Mouse (Mus musculus): ENCODE data around the gene Ptx4.
"Not testable (repeated sequence)": the region's sequence is repeated elsewhere in the genome, so short reads cannot be mapped to it uniquely, and the experiment has no call there.

The Ptx4 gene

GRCm38 (mm10) chr17:25115664-25116432 is 4.7 kb upstream of the Ptx4 start, which contains the start of gene Telo2:
Gene Telo2 (minus strand): TSS chr17:25115967.
- peak; percentile 90 for DNase-seq (ENCODE audit: low spot score)

- no peak for DNase-seq (ENCODE audit: low spot score)
Measured at GRCm38 (mm10) chr17:25117263-25117662, 3.3 kb upstream of the Ptx4 start.

- DNase-seq (ENCODE audit: low spot score) = no peak
Measured at GRCm38 (mm10) chr17:25123979-25124378, 3.4 kb downstream of the Ptx4 start.

GRCm38 (mm10) chr17:25125442-25126060 is 5.0 kb downstream of the Ptx4 start:
- not testable (repeated sequence) for DNase-seq (ENCODE audit: low spot score)

GRCm38 (mm10) chr17:25127079-25127478 is 6.5 kb downstream of the Ptx4 start:
- no peak for DNase-seq (ENCODE audit: low spot score)

- DNase-seq (ENCODE audit: low spot score) = no peak
Measured at GRCm38 (mm10) chr17:25127681-25128080, 7.1 kb downstream of the Ptx4 start.

GRCm38 (mm10) chr17:25130060-25130459 is 9.5 kb downstream of the Ptx4 start:
- no peak for DNase-seq (ENCODE audit: low spot score)

GRCm38 (mm10) chr17:25133275-25133698 is 12.7 kb downstream of the Ptx4 start, which contains the start of gene Clcn7:
Gene Clcn7 (plus strand): TSS chr17:25133391.
- peak; percentile 87 for DNase-seq (ENCODE audit: low spot score)

GRCm38 (mm10) chr17:25135622-25136021 is 15.1 kb downstream of the Ptx4 start:
- no peak for DNase-seq (ENCODE audit: low spot score)

- no peak for DNase-seq (ENCODE audit: low spot score)
Measured at GRCm38 (mm10) chr17:25138803-25139202, 18.2 kb downstream of the Ptx4 start.

GRCm38 (mm10) chr17:25139960-25140359 is 19.4 kb downstream of the Ptx4 start:
- DNase-seq (ENCODE audit: low spot score) = no peak

GRCm38 (mm10) chr17:25162161-25162560 is 41.6 kb downstream of the Ptx4 start, which contains the start of gene Ccdc154:
Gene Ccdc154 (plus strand): TSS chr17:25162461.
- DNase-seq (ENCODE audit: low spot score) = no peak

- DNase-seq (ENCODE audit: low spot score) = no peak
Measured at GRCm38 (mm10) chr17:25163387-25163786, 42.8 kb downstream of the Ptx4 start.

- DNase-seq (ENCODE audit: low spot score) = no peak
Measured at GRCm38 (mm10) chr17:25164770-25165169, 44.2 kb downstream of the Ptx4 start.

GRCm38 (mm10) chr17:25165970-25166671 is 45.6 kb downstream of the Ptx4 start:
- DNase-seq (ENCODE audit: low spot score) = no peak

- DNase-seq (ENCODE audit: low spot score) = no peak
Measured at GRCm38 (mm10) chr17:25169706-25170105, 49.1 kb downstream of the Ptx4 start.

- DNase-seq (ENCODE audit: low spot score) = no peak
Measured at GRCm38 (mm10) chr17:25172558-25172957, 52.0 kb downstream of the Ptx4 start.

Measured in ovary, postnatal 14 days (tissue).